Mouse (Mus musculus) MEL (cell line): ENCODE results near the gene 4931429L15Rik.

Experiments used
- CTCF ChIP-seq, 3 experiments: IDR thresholded peaks in 2 of 3; conservative IDR thresholded peaks in 1 of 3; 2 replicates each; pipeline ENCODE4 v1.5.1; 2011 to 2012; ENCODE audit warnings: low read length in 3 of 3, low read depth in 2 of 3, mild to moderate bottlenecking in 2 of 3, improper control_type of control experiment in 1 of 3, inconsistent platforms in 1 of 3, mixed read lengths in 1 of 3, moderate library complexity in 1 of 3; ENCODE audit not compliant: control insufficient read depth in 1 of 3, insufficient read depth in 1 of 3, poor library complexity in 1 of 3, severe bottlenecking in 1 of 3
- E2F4 ChIP-seq: IDR thresholded peaks from 2 replicates; pipeline ENCODE4 v1.6.1; 2011; ENCODE audit warnings: low read depth, low read length, improper control_type of control experiment, borderline replicate concordance
- MAZ ChIP-seq: IDR thresholded peaks from 2 replicates; pipeline ENCODE4 v1.6.1; 2012; ENCODE audit warnings: low read depth, mild to moderate bottlenecking, inconsistent platforms, low read length, improper control_type of control experiment
- MEF2A ChIP-seq: IDR thresholded peaks from 2 replicates; pipeline ENCODE4 v1.6.1; 2014; ENCODE audit warnings: low read depth, mild to moderate bottlenecking, inconsistent platforms, low read length, improper control_type of control experiment; ENCODE audit not compliant: poor library complexity, insufficient replicate concordance, severe bottlenecking; ENCODE audit errors: extremely low read depth
- MYC ChIP-seq: IDR thresholded peaks from 2 replicates; pipeline ENCODE4 v1.6.1; 2011; ENCODE audit warnings: low read depth, mild to moderate bottlenecking, low read length, improper control_type of control experiment, moderate library complexity
- NELFE ChIP-seq: IDR thresholded peaks from 2 replicates; pipeline ENCODE4 v1.6.1; 2011; ENCODE audit warnings: low read depth, low read length, improper control_type of control experiment
- POLR2A ChIP-seq, 2 experiments: IDR thresholded peaks; 2 replicates each; pipeline ENCODE4 v1.6.1; 2011 to 2012; ENCODE audit warnings: low read length in 2 of 2, mild to moderate bottlenecking in 2 of 2, control low read depth in 1 of 2, improper control_type of control experiment in 1 of 2, low read depth in 1 of 2, moderate library complexity in 1 of 2; ENCODE audit not compliant: control insufficient read depth in 1 of 2, insufficient read depth in 1 of 2, poor library complexity in 1 of 2
- POLR2AphosphoS2 ChIP-seq: IDR thresholded peaks from 2 replicates; pipeline ENCODE4 v1.6.1; 2011; ENCODE audit warnings: low read length, improper control_type of control experiment
- RAD21 ChIP-seq: IDR thresholded peaks from 2 replicates; pipeline ENCODE4 v1.6.1; 2011; ENCODE audit warnings: mild to moderate bottlenecking, low read depth, low read length, improper control_type of control experiment
- TBP ChIP-seq: IDR thresholded peaks from 2 replicates; pipeline ENCODE4 v1.8.0; 2011; ENCODE audit warnings: low read depth, low read length, improper control_type of control experiment

DNA sequence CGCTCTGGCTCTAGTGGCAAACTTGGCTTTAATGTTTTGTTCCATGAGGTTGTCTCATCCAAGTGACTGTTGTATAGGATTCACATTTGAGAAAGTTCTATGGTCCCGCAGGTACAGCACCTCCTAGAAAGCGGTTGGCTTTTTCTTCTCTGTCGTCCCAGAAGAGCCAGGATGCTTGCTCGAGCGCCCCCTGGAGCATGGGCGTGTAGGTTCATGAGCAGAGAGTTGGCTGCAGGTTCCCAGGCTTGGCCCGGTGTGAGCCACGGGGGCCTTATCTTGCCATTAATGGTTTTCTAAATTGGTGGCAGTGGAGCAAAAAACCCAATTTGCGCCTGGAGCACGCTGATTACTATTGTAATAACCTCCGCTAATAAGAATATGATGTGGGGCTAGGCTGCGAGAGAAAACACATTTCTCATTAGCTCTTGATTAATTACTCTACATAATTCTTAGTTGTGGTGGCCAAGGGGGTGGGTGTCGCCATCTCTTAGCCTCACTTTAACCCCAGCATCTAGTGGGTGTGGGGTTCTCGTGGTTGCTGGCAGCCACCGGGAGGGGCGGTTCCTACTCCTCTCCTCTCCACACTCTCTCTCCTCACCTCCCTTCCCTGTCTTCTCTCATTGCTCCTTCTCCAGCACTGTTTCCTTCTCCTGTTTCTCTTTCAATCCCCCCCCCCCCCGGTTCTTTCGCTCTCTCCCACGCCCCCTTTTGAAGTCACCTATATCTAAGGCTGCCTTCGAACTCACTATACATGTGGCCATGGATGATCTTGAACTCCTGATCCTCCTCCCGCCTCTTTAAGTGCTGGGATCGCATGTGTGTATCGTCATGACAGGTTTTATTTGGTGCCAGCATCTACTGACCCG, 8.2 kb upstream of the 4931429L15Rik start:
- peak; percentile 44 to 70 (median 59); a peak in 5 of 6 replicates for TF ChIP-seq CTCF (IDR thresholded peaks at IDR 0.05 in 2 of 3, conservative IDR thresholded peaks at IDR 0.05 in 1 of 3; ENCODE audit: control insufficient read depth in 1 of 3, insufficient read depth in 1 of 3, low read depth in 2 of 3, low read length in 3 of 3, poor library complexity in 1 of 3, severe bottlenecking in 1 of 3)
- TF ChIP-seq TBP = no peak
- TF ChIP-seq MAZ = no peak
- TF ChIP-seq MEF2A = no peak
- no peak for TF ChIP-seq POLR2A (IDR thresholded peaks at IDR 0.05; ENCODE audit: control insufficient read depth in 1 of 2, insufficient read depth in 1 of 2, low read depth in 1 of 2, low read length in 2 of 2, poor library complexity in 1 of 2)
- no peak for TF ChIP-seq POLR2AphosphoS2
- TF ChIP-seq E2F4 = no peak
- no peak; the same call in 1 of the 2 replicates for TF ChIP-seq RAD21
- TF ChIP-seq MYC = no peak
- TF ChIP-seq NELFE = no peak
